Mouse (Mus musculus) Patski (cell line): ENCODE results near the gene Commd9. TPM values are rescaled to one million over a fixed set of nuclear protein-coding genes. Genes with fewer than 3 reads are reported as not detected.

Source experiments
- ATAC-seq: fragments of 100-300 bp; one replicate; pipeline ENCODE4 v1.8.0; 2021
- CTCF ChIA-PET: fragments of 350-600 bp; sonication (Branson Sonifier 250); formaldehyde crosslinking; loops from one replicate; lab custom pipeline; 2022; ENCODE audit warnings: inconsistent platforms; lab: Charles Lee
- POLR2A ChIA-PET: fragments of 350-600 bp; sonication (Branson Sonifier 250); formaldehyde crosslinking; loops from one replicate; lab custom pipeline; 2022; ENCODE audit warnings: antibody characterized with exemption, inconsistent platforms; lab: Charles Lee
- DNase-seq: peaks from one replicate; pipeline ENCODE4 v3.0.0-alpha.2; 2011; ENCODE audit warnings: low read depth, low spot score
- H3K27me3 ChIP-seq: fragments of 371-371 bp; one replicate; pipeline ENCODE4 v1.5.1; 2021
- CTCF ChIP-seq: fragments of 100-300 bp; IDR thresholded peaks from one replicate; pipeline ENCODE4 v1.5.1; 2021
- in situ Hi-C: fragments of 300-500 bp; cut with MboI; formaldehyde crosslinking; loops from 3 replicates; pipeline ENCODE4 v1.11.1; 2018; ENCODE audit warnings: low pct_unique_long_range_greater_than_20kb, mixed read lengths
- polyA plus RNA-seq: library from polyadenylated mRNA; unstranded; gene quantifications from one replicate; pipeline ENCODE4 v1.2.3, GENCODE M21; 2021

Commd9 gene
- polyA plus RNA-seq, 1 experiment from 2014 or later: 52.3 TPM

DNA sequence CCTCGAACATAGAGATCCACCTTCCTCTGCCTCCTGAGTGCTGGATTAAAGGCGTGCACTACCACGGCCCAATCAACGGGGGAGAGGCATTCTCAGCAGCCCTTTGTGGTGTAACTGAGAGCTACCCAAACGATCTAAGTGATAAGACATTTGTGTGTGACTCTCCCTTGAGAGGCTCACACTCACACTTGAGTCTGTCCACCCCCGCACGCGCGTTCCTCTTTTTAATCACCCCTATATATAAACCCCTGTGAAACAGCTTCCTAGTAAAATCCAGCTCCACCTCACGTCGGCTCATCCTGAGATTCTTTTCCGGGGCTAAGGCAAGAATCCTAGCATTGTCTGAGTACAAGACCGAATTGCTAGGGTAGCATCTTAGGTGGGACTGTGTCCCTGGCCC lies 22.7 kb downstream of the Commd9 start:
- H3K27me3 ChIP-seq: no peaks in the 10 kb centered on the region
- ChIA-PET CTCF (no interaction called here), POLR2A (interaction anchor here (1.2 kb wide), 1 partner anchor 9 kb away, joined by 3 read pairs; no protein-coding TSS in a partner anchor)
- DNase-seq (no peak), ATAC-seq (no peak)
- no peak for TF ChIP-seq CTCF
- in situ Hi-C loops: loop anchor here (10.0 to 25.0 kb wide), 3 partner anchors 166 to 1154 kb away; partner anchors contain the start of genes Apip, Pdhx and Slc1a2

DNA sequence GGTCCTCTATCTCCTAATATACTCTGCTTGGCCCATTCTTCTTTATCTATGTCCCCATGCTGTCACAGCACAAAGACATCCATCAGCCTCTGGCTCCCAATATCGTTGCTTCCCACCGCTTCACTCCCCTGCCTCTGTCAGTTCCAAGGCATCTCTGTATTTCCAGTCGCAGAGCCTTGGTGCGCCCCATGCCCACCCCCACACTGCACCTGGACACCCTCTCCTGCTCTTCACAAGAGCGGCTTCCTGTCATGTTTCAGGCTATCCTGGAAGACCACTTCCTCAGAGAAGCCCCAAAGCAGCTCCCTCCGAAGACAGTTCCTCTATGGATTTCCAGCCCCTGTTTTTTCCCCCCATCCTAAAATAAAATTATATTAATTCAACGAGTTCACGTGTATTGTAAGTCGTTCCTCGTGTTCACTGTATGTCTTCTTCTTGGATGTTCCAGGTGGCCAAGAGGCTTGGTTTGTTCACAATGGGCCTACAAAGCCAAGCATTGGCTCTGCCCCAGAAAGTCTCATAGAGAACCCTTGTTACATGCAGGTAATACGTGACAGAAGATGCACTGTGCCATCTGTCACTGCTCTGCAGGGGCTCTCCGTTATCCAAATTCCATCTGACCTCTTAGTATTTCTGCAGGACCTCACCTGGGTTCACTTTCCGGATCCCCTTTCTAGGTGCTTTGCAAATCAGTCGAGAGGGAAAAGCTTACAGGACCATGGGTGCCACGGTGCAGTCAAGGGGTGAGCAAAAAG lies 23.5 kb downstream of the Commd9 start:
- no peak for TF ChIP-seq CTCF
- POLR2A ChIA-PET: interaction anchor here (1.2 kb wide), 1 partner anchor 8 kb away, joined by 3 read pairs; no protein-coding TSS in a partner anchor

DNA sequence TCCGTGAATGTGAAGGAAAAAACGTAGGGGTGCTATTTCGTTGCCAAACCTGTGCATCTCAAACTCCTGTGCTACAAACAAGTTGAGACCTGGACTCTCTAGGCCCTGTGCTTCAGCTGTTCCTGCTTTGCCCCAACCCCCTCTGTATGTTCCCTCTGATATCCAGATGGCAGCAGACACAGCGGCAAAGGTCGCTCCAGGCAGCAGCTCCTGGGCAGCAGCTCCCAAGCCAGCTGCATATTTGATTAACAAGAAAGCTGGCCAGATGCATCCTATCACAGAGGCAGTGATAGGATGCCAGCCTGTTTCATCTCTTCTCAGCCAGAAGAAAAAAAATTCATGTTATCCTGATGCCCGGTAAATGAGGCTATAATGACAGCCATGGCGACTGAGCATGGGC lies 32.5 kb downstream of the Commd9 start:
- DNase-seq (no peak), ATAC-seq (no peak)
- TF ChIP-seq CTCF: no peak
- in situ Hi-C loops: loop anchor here (25.0 kb wide), 2 partner anchors 744 to 1144 kb away; partner anchors contain the start of genes Apip, Pdhx and Slc1a2
- no peaks in the 10 kb centered on the region for H3K27me3 ChIP-seq
- ChIA-PET POLR2A (interaction anchor here (0.6 kb wide), 1 partner anchor 1876 kb away, joined by 10 read pairs; no protein-coding TSS in a partner anchor), CTCF (interaction anchor here (4.2 kb wide), 1 partner anchor 12 kb away, joined by 18 read pairs; no protein-coding TSS in a partner anchor)

More for the DNA sequence above, 23.5 kb downstream of the Commd9 start:
- CTCF ChIA-PET: no interaction called here
- DNase-seq: no peak
- in situ Hi-C loops: loop anchor here (10.0 to 25.0 kb wide), 3 partner anchors 165 to 1153 kb away; partner anchors contain the start of genes Apip, Pdhx and Slc1a2
- no peak for ATAC-seq
- H3K27me3 ChIP-seq: no peaks in the 10 kb centered on the region

DNA sequence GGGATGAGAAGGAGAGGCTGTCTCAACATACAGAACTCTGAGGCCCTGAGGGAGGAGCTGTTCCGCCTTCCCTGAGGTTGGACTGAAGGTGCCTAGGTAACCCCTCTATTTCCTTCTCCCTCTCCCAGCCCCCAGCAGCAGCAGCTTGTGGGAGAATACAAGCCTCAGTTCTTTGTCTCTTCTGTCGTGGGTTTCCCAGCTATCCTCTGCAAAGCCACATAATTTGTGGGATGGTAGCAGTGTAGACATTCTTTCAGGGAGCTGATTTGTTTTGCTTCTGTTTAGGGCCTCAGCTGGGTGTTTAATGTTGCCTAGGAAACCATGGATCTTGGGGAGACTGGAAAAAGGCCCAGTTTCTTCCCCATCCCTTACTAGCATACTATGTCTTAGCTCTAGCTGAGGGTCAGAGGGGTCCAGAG lies 34.1 kb downstream of the Commd9 start:
- DNase-seq (no peak), ATAC-seq (no peak)
- CTCF ChIA-PET: interaction anchor here (0.9 to 1.4 kb wide), 3 partner anchors 10 to 127 kb away, joined by 3 read pairs; no protein-coding TSS in a partner anchor
- POLR2A ChIA-PET: no interaction called here
- H3K27me3 ChIP-seq: no peaks in the 10 kb centered on the region
- in situ Hi-C loops: loop anchor here (25.0 kb wide), 2 partner anchors 742 to 1142 kb away; partner anchors contain the start of genes Apip, Pdhx and Slc1a2
- no peak for TF ChIP-seq CTCF

DNA sequence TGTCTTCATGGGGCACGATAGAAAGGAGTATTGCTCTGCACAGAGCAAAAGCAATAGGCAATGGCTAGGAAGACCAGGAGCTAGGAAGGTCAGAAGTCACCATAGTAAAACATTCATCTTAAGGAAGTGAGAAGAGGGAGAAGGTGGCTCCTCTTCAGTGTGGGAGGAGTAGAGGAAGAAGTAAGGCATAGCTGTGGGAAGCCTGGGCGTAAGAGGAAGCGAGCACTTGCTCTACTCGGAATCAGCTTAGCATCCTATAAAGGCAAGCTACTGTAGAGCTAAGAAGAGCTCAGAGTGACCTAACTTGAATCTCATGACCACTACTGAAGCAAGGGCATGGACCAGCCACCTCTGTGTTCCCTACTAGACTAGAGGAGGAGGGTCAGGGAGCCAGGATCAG lies 36.3 kb downstream of the Commd9 start:
- ChIA-PET POLR2A (no interaction called here), CTCF (no interaction called here)
- H3K27me3 ChIP-seq: no peaks in the 10 kb centered on the region
- in situ Hi-C loops: loop anchor here (25.0 kb wide), 2 partner anchors 740 to 1140 kb away; partner anchors contain the start of genes Apip, Pdhx and Slc1a2
- ATAC-seq (no peak), DNase-seq (no peak)
- TF ChIP-seq CTCF: no peak

DNA sequence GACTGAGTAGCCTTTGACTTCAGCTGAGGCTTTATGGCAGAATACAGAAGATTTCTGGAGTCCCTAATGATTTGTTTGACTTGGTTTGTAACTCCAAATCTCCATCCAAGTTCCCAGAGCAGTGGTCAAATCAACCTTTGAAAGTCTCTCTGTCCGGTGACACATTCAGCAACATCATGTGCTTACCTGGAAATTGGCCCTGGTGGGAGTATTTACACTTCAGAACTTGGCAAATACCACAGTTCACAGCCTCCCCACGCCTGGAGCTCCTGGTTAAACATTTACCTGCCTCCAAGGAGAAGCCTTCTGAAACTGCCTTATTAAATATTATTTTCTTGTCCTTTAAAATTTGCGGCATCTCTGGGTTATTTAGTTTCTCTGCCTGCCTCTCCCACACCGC lies 37.1 kb downstream of the Commd9 start:
- ChIA-PET CTCF (no interaction called here), POLR2A (no interaction called here)
- ATAC-seq (no peak), DNase-seq (no peak)
- H3K27me3 ChIP-seq: no peaks in the 10 kb centered on the region
- no peak for TF ChIP-seq CTCF
- in situ Hi-C loops: loop anchor here (25.0 kb wide), 2 partner anchors 739 to 1139 kb away; partner anchors contain the start of genes Apip, Pdhx and Slc1a2

DNA sequence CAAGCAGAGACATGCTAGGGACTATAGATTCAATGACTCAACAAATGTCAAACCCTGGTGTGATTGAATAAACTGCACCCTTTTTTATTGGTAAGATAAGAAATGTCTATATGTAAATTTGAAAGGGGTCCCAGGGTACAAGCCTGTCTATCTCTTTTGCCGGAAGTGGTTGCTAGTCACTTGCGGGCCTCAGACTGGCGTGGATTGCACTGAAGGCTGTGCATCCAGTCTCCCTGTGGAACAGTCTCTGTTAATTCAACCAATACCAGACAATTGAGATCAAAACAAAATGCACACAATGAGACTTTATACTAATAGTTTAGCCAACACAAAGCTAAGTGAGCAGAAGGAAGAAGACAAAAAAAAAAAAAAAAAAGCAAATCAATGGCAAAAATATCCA lies 39.1 kb downstream of the Commd9 start:
- no peaks in the 10 kb centered on the region for H3K27me3 ChIP-seq
- DNase-seq: no peak
- ChIA-PET CTCF (no interaction called here), POLR2A (interaction anchor here (0.6 kb wide), 1 partner anchor 19 kb away, joined by 3 read pairs; no protein-coding TSS in a partner anchor)
- in situ Hi-C loops: no loop called here
- no peak for ATAC-seq
- TF ChIP-seq CTCF: no peak

DNA sequence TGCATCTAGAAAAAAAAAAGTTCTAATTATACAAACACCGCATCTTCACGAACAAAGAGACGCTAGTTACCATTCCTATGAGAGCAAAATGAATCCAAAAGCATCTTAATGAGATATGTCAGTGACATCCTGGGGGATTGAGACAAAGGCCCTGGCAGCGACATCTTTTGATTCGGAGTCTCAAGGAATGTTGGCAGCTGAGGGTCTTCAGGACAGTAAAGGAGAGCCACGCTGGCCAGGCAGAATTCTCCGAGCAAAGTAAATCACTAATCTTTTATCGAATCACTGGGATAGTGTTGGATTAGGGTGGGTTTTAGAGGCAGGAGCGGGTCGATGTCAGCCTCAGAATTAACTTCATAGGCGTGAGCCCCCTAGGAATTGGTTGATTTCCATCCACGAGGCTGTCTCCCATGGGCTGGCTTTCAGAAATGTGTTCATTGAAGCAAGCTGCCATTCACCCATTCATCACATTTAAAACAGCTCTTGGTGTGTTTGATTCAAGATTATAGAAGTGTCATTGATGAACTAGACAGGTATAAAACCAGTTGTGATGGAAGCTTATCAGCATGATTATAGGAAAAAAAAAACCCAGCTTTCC lies 39.6 kb downstream of the Commd9 start:
- CTCF ChIA-PET: no interaction called here
- ATAC-seq (no peak), DNase-seq (no peak)
- TF ChIP-seq CTCF: no peak
- no peaks in the 10 kb centered on the region for H3K27me3 ChIP-seq
- in situ Hi-C loops: no loop called here
- POLR2A ChIA-PET: interaction anchor here (0.6 kb wide), 1 partner anchor 18 kb away, joined by 3 read pairs; no protein-coding TSS in a partner anchor

DNA sequence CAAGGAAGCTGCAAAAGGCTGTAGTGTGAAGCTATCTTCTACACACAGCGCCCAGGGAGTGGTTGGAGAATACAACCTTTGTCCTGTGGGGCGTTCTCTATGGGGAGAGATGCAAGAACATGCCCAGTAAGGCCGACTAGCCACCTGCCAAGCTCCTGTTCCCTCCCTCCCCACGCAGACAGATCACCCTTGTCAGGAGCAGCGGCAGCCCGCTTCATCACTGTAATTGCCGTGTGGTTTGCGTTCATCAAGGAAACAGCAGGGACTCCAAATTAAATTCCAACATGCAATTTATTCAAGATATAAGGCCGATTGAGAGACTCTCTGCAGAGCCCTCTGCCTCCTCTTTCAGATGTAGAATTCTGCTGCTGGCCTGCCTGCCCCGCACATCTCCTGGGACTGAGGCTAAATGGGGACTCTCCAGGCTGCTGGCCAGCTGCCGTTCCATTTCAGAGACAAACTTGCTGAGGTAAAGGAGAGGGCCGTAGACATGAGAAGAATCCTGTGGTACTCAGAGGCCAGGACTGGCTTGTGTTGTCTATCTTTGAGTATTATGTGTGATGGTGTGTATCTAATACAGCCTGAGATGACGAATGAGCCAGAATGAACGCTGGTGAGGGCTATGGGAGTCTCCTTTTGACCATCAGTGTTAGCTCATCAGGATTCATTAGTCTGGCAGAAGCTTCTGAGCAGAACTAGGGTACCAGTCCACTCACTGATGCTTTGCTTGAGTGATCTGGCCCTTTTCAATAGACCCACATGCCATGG lies 46.3 kb downstream of the Commd9 start:
- TF ChIP-seq CTCF: no peak
- ATAC-seq (no peak), DNase-seq (no peak)
- no peaks in the 10 kb centered on the region for H3K27me3 ChIP-seq
- POLR2A ChIA-PET: no interaction called here
- CTCF ChIA-PET: interaction anchor here (0.9 kb wide), 1 partner anchor 12 kb away, joined by 3 read pairs; no protein-coding TSS in a partner anchor
- in situ Hi-C loops: no loop called here

DNA sequence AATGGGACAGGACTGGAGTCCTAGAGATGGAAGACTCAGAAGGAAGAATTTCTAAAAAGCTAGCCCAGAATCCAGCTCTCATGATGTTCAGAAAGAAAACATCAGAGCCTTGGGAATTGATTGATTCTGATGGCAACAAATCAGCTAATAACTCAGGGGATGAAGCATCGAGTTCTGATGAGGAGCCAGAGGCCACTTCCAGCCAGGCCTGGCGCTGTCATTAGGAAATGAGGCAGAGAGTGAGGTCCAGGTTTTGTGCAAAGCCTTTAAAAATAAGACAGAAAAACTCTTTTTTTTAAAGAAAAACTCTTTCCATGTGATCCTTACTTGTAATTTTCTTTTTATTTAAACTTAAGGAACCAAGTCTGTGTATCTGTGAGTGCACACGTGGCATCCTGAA lies 47.3 kb downstream of the Commd9 start:
- in situ Hi-C loops: no loop called here
- DNase-seq (no peak), ATAC-seq (no peak)
- CTCF ChIA-PET: no interaction called here
- no peak for TF ChIP-seq CTCF
- H3K27me3 ChIP-seq: no peaks in the 10 kb centered on the region
- POLR2A ChIA-PET: no interaction called here
